Mouse (Mus musculus): ENCODE data around the gene Nfatc4. TPM values are rescaled to one million over a fixed set of nuclear protein-coding genes. Genes with fewer than 3 reads are reported as not detected.

Gene Nfatc4
- polyA plus RNA-seq, 1 experiment from 2014 or later = 34.6 TPM

DNA sequence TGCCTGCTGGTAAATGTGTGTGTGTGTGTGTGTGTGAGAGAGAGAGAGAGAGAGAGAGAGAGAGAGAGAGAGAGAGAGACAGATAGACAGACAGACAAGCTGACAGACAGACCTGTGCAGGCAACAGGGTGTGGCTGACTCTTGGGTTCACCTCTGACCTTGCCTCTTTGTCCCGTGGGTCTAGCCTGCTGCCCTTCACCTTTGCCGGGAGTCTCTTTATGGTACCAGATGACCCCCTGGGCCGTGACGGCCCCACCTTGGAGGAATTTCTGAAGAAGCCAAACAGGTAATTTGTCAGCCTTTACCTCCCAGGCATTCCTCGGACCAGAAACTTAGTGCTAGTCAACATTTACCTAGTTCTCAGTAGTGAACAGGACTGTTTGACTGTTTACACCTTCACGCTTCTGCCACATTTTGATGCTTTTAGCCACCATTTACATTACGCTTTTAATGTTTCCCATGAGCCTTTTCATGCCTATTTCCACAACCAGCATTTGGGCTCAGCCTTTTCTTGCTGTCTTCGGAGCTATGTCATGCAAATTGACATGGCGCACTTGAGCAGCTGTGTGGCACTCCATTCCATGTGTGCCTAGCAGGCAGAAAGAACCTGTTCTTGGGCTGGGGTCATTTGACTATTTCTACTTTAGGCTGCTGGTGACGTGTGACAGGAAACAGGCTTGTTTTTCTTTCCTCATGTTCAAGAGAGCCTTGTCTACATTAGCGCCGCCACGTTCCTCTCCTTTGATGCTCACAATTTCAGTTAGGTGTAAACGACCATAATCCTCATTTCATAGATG is 45.5 kb downstream of the Nfatc4 start:
- 87% methylated on average over 14 of the region's 14 CpGs for WGBS
- no peak overlapping the region for H3K27ac ChIP-seq

DNA sequence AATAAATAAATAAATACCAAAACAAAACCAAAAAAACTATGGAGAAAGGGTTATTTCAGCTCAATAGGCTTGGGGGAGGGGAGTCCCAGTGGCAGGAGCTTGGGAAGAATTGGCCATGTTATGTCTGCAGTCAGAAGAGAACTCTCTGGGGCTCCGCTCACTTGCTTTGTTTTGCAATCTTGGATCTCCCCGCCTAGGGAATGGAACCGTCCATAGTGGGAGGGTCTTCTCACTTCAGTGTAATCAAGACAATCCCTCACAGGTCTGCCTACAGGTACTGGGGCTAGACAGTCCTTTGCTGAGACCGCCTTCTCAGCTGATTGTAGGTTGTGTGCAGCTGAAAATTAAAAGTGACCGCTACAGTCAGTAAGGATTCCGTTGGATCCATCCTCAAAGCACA is 46.6 kb downstream of the Nfatc4 start:
- no peaks in the 10 kb centered on the region for H3K9me3 ChIP-seq
- WGBS = 95% methylated on average over 6 of the region's 6 CpGs
- H3K27me3 ChIP-seq (ENCODE audit: insufficient read depth, poor library complexity, severe bottlenecking) = no peaks in the 10 kb centered on the region
- H3K4me1 ChIP-seq (replicated peaks) = peaks cover 20% of the 10 kb centered on the region
- H3K27ac ChIP-seq = no peak overlapping the region
- H3K36me3 ChIP-seq = peaks cover 83% of the 10 kb centered on the region
- DNase-seq (ENCODE audit: low spot score) = no peak
- H3K4me3 ChIP-seq = no peak overlapping the region

More for the DNA sequence above, 45.5 kb downstream of the Nfatc4 start:
- no peak overlapping the region for H3K4me3 ChIP-seq
- no peaks in the 10 kb centered on the region for H3K9me3 ChIP-seq
- H3K36me3 ChIP-seq = peaks cover 94% of the 10 kb centered on the region
- peaks cover 13% of the 10 kb centered on the region for H3K4me1 ChIP-seq (replicated peaks)
- DNase-seq (ENCODE audit: low spot score) = no peak
- no peaks in the 10 kb centered on the region for H3K27me3 ChIP-seq (ENCODE audit: insufficient read depth, poor library complexity, severe bottlenecking)

DNA sequence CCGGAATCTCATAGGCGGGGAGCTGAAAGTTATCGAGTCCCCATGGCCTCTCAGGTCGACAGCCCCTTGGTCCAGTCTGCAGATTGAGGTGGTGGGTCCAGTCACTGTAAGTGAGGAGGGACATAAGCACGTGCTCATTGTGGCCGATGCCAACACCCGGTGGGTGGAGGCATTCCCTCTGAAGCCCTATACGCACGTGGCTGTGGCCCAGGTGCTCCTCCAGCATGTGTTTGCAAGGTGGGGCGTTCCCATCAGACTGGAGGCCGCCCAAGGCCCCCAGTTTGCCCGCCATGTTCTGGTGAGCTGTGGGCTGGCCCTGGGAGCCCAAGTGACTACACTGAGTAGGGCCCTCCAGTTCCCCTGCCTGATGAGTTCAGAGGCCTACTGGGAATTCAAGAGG is 49.1 kb downstream of the Nfatc4 start:
- Histone ChIP-seq H3K27ac (no peak overlapping the region), H3K4me3 (no peak overlapping the region), H3K4me1 (replicated peaks) (peaks cover 20% of the 10 kb centered on the region), H3K27me3 (ENCODE audit: insufficient read depth, poor library complexity, severe bottlenecking) (no peaks in the 10 kb centered on the region), H3K36me3 (peaks cover 58% of the 10 kb centered on the region), H3K9me3 (no peaks in the 10 kb centered on the region)
- no peak for DNase-seq (ENCODE audit: low spot score)
- 94% methylated on average over 12 of the region's 12 CpGs for WGBS

DNA sequence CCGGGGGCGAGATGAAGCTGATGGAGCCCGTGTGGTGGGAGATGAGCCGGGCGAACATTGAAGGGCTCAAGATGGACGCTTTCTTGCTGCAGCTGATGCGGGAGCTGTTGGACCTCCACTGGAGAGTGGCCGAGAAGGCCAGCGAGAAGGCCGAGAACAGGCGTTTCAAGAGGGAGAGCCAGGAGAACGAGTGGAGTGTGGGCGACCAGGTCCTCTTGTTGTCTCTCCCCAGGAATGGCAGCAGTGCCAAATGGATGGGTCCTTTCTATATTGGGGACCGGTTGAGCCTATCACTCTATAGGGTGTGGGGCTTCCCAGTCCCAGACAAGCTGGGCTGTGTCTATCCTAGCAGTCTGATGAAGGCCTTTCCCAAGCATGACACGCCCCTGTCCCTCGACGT is 49.6 kb downstream of the Nfatc4 start:
- Histone ChIP-seq H3K27ac (0 out of 2 replicates have a peak overlapping the region, but pooled peaks have one; percentile 16), H3K27me3 (ENCODE audit: insufficient read depth, poor library complexity, severe bottlenecking) (no peaks in the 10 kb centered on the region), H3K4me3 (no peak overlapping the region), H3K9me3 (no peaks in the 10 kb centered on the region), H3K36me3 (peaks cover 58% of the 10 kb centered on the region), H3K4me1 (replicated peaks) (peaks cover 22% of the 10 kb centered on the region)
- DNase-seq (ENCODE audit: low spot score) = no peak
- WGBS = 90% methylated on average over 17 of the region's 17 CpGs

DNA sequence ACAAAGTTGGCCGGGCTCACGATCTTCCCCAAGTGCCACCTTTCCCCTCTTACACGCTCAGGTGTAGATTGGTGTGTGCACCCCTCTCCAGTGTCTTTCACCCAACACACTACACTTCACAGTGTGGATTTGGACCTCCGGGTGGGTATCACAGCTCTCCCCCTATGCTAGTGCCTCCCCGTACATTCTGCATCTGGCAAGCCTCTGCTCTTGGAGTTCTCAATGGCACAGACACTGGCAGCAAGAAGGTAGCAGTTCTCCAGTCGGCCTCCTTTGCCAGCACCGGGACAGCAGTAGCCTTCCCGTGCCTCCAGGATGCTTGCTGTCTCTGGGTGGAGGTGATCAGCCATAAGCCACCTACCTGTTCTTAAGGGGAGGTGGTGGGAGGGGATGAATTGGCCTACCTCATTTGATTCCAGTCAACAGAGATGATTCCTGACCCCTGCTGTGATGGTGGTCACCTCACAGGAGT is 50.3 kb downstream of the Nfatc4 start:
- Histone ChIP-seq H3K4me1 (replicated peaks) (peaks cover 23% of the 10 kb centered on the region), H3K27ac (peak overlapping the region; percentile 74), H3K36me3 (peaks cover 51% of the 10 kb centered on the region), H3K4me3 (no peak overlapping the region), H3K9me3 (no peaks in the 10 kb centered on the region), H3K27me3 (ENCODE audit: insufficient read depth, poor library complexity, severe bottlenecking) (no peaks in the 10 kb centered on the region)
- DNase-seq (ENCODE audit: low spot score) = no peak
- 85% methylated on average over 8 of the region's 8 CpGs for WGBS

DNA sequence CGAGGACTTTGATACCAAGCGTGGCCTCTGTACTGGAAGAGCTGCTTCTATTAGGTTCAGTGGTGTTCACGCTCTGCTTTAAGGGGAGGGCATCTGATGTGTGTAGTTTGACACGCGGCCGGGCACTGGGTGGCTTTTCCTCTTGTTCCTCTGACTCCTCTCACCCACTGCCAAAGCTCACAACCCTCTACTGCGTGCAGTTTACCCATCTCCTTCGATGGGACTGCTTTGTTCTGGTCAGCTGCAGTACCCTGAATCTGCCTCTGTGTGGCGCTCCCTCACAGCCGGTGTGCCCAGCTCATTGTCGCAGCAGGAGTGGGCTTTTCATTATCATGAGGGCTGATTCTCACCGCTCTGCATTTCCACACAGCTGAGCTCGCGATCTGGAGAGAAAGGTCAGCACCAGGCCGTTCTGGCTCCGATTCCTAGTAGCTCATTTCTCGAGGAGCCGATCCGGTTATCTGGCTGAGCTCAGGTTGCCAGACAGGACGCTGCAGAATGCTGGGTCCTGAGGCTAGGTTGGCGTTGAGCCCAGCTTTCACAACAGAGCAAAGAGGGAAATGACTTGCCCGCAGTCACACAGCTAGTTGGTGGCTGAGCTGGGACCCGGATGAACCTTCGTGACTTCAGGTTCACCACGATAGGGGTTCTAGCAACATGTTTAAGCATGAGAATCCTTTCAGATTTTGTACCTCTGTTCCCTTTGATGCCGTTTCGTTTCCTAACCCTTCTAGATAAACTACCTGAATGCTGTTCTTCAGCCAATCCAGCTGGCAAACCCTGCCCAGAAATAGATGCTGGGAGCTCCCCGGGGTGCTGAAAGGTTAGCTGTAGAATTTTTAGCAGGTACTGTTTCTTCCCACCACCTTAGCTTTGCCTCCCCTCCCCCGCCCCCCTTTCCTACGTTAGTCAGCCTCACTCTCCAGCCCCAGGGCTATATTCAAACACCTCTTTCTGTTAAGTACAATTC is 51.1 kb downstream of the Nfatc4 start:
- peaks cover 24% of the 10 kb centered on the region for H3K4me1 ChIP-seq (replicated peaks)
- H3K4me3 ChIP-seq = peak overlapping the region; percentile 41
- peak overlapping the region; percentile 74 for H3K27ac ChIP-seq
- DNase-seq (ENCODE audit: low spot score) = peak; percentile 88
- 15% methylated on average over 30 of the region's 30 CpGs for WGBS
- peaks cover 44% of the 10 kb centered on the region for H3K36me3 ChIP-seq
- no peaks in the 10 kb centered on the region for H3K9me3 ChIP-seq
- H3K27me3 ChIP-seq (ENCODE audit: insufficient read depth, poor library complexity, severe bottlenecking) = no peaks in the 10 kb centered on the region

DNA sequence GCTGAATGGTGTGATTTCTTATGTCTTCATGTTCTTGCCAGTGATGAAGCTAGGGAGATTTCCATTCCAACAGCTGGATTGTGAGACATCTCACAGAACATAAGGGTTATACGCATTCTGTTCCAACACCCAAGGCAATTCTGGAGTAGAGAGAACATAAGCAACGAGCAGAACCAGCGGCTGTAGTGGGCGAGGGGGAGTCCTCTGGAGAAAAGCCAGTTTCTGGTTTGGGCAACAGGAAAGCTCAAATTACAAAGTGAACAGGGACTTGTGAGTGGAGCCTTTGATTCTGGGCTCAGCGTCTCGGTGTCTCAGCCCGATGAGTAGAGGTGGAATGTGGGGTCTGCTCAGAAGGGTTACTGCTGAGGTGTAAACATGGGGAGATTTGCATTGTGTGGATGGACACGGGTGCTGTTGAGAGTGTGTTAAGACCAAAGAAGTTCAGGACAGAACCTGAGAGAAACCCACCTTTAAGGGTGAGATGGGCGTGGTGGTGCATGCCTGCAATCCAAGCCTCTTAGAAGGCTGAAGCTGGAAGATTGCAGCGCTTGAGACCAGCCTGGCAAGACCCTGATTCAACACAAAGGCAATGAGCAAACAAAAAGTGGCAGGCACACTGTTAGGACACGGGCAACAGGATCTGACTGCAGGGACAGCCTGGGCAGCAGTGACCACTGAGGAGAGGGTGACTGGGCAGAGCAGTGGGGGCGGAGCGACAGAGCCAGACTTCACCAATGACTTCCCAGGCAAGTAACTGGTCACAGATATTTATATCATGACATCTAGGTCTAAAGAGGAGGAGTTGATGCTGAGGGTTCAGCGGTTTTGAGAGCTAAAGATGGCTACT is 54.7 kb downstream of the Nfatc4 start:
- Histone ChIP-seq H3K27me3 (ENCODE audit: insufficient read depth, poor library complexity, severe bottlenecking) (0 out of 2 replicates have a peak, but pooled peaks cover 3% of the 10 kb centered on the region), H3K9me3 (no peaks in the 10 kb centered on the region), H3K4me3 (0 out of 2 replicates have a peak overlapping the region, but pooled peaks have one; percentile 16), H3K27ac (peak overlapping the region; percentile 54; the same call in 1 of the 2 replicates), H3K36me3 (peaks cover 7% of the 10 kb centered on the region), H3K4me1 (replicated peaks) (peaks cover 31% of the 10 kb centered on the region)
- no peak for DNase-seq (ENCODE audit: low spot score)
- WGBS = 34% methylated on average over 14 of the region's 14 CpGs

DNA sequence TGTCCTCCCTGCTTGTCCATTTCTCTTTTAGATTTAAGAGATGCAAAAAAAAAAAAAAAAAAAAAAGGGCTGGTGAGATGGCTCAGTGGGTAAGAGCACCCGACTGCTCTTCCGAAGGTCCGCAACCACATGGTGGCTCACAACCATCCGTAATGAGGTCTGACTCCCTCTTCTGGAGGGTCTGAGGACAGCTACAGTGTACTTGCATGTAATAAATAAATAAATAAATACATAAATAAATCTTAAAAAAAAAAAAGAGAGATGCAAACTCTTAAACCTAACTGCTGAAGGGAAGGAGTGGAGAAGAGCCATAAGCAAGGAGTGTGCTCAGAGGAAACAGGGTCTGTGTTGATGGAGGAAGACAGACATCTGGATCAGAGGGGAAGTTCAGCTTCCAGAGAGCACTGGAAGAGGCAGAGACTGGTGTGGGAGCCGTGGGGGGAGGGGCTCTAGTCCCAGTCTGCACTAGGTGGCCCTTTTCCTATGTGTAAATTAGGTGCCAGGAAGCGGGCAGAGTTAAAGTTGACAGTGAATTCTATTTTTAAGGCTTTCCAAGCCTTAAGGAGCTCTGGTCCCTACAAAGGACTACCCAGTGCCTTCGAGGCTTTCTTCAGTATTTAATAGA is 55.5 kb downstream of the Nfatc4 start:
- Histone ChIP-seq H3K4me3 (no peak overlapping the region), H3K27ac (no peak overlapping the region), H3K36me3 (no peaks in the 10 kb centered on the region), H3K9me3 (no peaks in the 10 kb centered on the region), H3K27me3 (ENCODE audit: insufficient read depth, poor library complexity, severe bottlenecking) (peaks cover 3% of the 10 kb centered on the region; the same call in 1 of the 2 replicates), H3K4me1 (replicated peaks) (peaks cover 35% of the 10 kb centered on the region)
- WGBS = 29% methylated on average over 7 of the region's 7 CpGs
- DNase-seq (ENCODE audit: low spot score) = no peak

DNA sequence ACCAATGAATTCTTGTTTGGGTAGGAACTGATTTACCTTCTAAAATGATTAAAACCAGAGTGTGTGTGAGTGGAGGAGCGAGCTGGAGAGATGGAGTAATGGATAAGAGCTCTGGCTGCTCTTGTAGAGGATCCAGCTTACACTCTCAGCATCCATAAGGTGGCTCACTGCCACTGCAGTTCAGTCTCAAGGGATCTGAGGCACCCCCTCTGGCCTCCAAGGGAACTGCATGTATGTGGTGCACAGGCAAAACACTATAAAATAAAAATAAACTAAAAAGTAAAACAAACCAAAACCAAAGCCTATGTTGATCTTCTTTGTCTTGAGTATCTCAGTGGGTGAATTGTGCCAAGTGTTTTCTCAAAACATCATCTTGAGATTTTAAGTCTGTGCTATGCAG is 56.7 kb downstream of the Nfatc4 start:
- H3K4me3 ChIP-seq = no peak overlapping the region
- H3K27me3 ChIP-seq (ENCODE audit: insufficient read depth, poor library complexity, severe bottlenecking) = peaks cover 3% of the 10 kb centered on the region; the same call in 1 of the 2 replicates
- 49% methylated on average over 1 of the region's 1 CpGs for WGBS
- no peaks in the 10 kb centered on the region for H3K36me3 ChIP-seq
- peak; percentile 52 for DNase-seq (ENCODE audit: low spot score)
- H3K27ac ChIP-seq = no peak overlapping the region
- H3K9me3 ChIP-seq = no peaks in the 10 kb centered on the region
- H3K4me1 ChIP-seq (replicated peaks) = peaks cover 36% of the 10 kb centered on the region

DNA sequence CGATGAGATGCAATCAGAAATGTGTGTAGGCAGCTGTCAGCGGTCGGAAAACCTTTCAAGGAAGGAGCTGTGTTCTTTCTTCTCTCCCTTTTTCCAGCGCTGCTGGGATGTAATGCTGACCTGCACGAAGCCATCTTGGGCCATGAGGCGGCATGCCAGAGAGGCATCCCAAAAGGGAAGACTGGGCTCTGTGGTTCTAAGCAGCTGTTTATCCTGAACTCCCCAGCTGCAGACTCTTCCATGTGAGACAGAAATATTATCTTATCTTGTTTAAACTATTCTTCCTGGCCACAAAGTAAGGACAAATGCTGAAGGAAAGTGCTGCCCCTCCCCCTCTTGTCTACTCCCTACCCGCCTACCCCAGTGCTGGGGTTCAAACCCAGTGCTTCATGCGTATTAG is 58.0 kb downstream of the Nfatc4 start:
- whole genome bisulfite sequencing = 87% methylated on average over 8 of the region's 8 CpGs
- no peak for DNase-seq (ENCODE audit: low spot score)

DNA sequence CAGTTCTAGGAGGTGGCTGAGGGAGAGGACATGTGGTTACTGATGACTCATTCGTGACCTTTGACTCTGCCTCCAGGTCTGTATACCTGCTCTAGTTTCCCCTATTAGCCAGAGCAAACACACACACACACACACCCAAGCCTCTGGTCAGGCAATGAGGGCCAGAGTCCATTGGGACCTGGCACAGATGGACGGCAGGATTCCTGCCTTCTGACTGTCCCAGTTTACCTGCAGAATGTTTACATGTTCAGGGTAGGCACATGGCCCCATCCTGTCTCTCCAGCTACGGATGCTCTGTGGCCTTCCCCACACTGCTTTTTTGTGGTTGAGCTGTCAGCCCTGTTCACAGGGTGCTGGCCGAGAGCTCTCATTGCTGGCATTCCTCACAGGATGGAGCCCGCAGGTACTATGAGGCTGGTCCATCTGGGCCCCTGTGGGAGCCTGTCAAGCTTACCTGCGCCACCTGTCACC is 59.3 kb downstream of the Nfatc4 start:
- peaks cover 3% of the 10 kb centered on the region; the same call in 1 of the 2 replicates for H3K27me3 ChIP-seq (ENCODE audit: insufficient read depth, poor library complexity, severe bottlenecking)
- no peak overlapping the region for H3K4me3 ChIP-seq
- no peaks in the 10 kb centered on the region for H3K9me3 ChIP-seq
- H3K4me1 ChIP-seq (replicated peaks) = peaks cover 60% of the 10 kb centered on the region
- H3K36me3 ChIP-seq = peaks cover 11% of the 10 kb centered on the region
- WGBS = 58% methylated on average over 6 of the region's 6 CpGs
- no peak overlapping the region for H3K27ac ChIP-seq
- DNase-seq (ENCODE audit: low spot score) = no peak

More for the DNA sequence above, 58.0 kb downstream of the Nfatc4 start:
- H3K27me3 ChIP-seq (ENCODE audit: insufficient read depth, poor library complexity, severe bottlenecking) = peaks cover 3% of the 10 kb centered on the region; the same call in 1 of the 2 replicates
- H3K4me1 ChIP-seq (replicated peaks) = peaks cover 48% of the 10 kb centered on the region
- no peak overlapping the region for H3K4me3 ChIP-seq
- no peaks in the 10 kb centered on the region for H3K36me3 ChIP-seq
- no peaks in the 10 kb centered on the region for H3K9me3 ChIP-seq
- no peak overlapping the region for H3K27ac ChIP-seq

All from hindbrain, embryonic 10.5 days (tissue).